Mouse (Mus musculus) heart, postnatal 25 days (tissue): Measurements from ENCODE around the gene Sh2d6. TPM values are rescaled to one million over a fixed set of nuclear protein-coding genes. Genes with fewer than 3 reads are reported as not detected.

Experiments
- DNase-seq: peaks from one replicate; pipeline ENCODE4 v3.0.0; 2022; ENCODE audit warnings: low spot score
- intact Hi-C: fragments of 180-260 bp; cut with DNase I; formaldehyde crosslinking; loops from one replicate; pipeline ENCODE4 v1.15.1; 2025
- total RNA-seq, 2 experiments: library from RNA; stranded (reverse); gene quantifications; 2 replicates each; pipeline ENCODE4 v1.2.3; 2021

The Sh2d6 gene
- total RNA-seq, result not detected

GRCm38 (mm10) chr6:72521607-72522006 is at the start of gene Sh2d6:
Gene Sh2d6, minus strand, starts transcription at chr6:72521707.
- intact Hi-C loops, result no loop called here
- no peak for DNase-seq

GRCm38 (mm10) chr6:72570644-72571397 is 49.3 kb upstream of the Sh2d6 start:
- DNase-seq, result no peak
- intact Hi-C loops, result loop anchor here (2.0 kb wide), 1 partner anchor 28 kb away; the partner anchor contains the start of genes Elmod3 and Retsat

- intact Hi-C loops, result no loop called here
- no peak for DNase-seq
Observed at GRCm38 (mm10) chr6:72568736-72569135, 47.2 kb upstream of the Sh2d6 start.

GRCm38 (mm10) chr6:72567508-72567907 is 46.0 kb upstream of the Sh2d6 start:
- intact Hi-C loops, result loop anchor here (2.0 kb wide), 1 partner anchor 139 kb away; no protein-coding TSS in a partner anchor
- no peak for DNase-seq

GRCm38 (mm10) chr6:72566044-72566443 is 44.5 kb upstream of the Sh2d6 start:
- DNase-seq, result peak; percentile 63
- intact Hi-C loops, result loop anchor here (1.0 to 2.0 kb wide), 2 partner anchors 31 to 137 kb away; no protein-coding TSS in a partner anchor

GRCm38 (mm10) chr6:72565506-72565905 is 44.0 kb upstream of the Sh2d6 start:
- intact Hi-C loops, result no loop called here
- no peak for DNase-seq

- no peak for DNase-seq
Observed at GRCm38 (mm10) chr6:72562894-72563293, 41.4 kb upstream of the Sh2d6 start.

GRCm38 (mm10) chr6:72562486-72562885 is 41.0 kb upstream of the Sh2d6 start:
- no peak for DNase-seq
- intact Hi-C loops, result no loop called here

More at GRCm38 (mm10) chr6:72562894-72563293, 41.4 kb upstream of the Sh2d6 start:
- intact Hi-C loops, result no loop called here

- intact Hi-C loops, result no loop called here
- DNase-seq, result no peak
Observed at GRCm38 (mm10) chr6:72560801-72561200, 39.3 kb upstream of the Sh2d6 start.

- DNase-seq, result no peak
- intact Hi-C loops, result no loop called here
Observed at GRCm38 (mm10) chr6:72553079-72553412, 31.5 kb upstream of the Sh2d6 start.

- DNase-seq, result peak; percentile 76
- intact Hi-C loops, result no loop called here
Observed at GRCm38 (mm10) chr6:72552171-72553078, 30.9 kb upstream of the Sh2d6 start.

- no peak for DNase-seq
- intact Hi-C loops, result no loop called here
Observed at GRCm38 (mm10) chr6:72550503-72551100, 29.1 kb upstream of the Sh2d6 start.

GRCm38 (mm10) chr6:72550025-72550424 is 28.5 kb upstream of the Sh2d6 start:
- intact Hi-C loops, result no loop called here
- DNase-seq, result no peak

GRCm38 (mm10) chr6:72549041-72549580 is 27.6 kb upstream of the Sh2d6 start:
- intact Hi-C loops, result no loop called here
- DNase-seq, result peak; percentile 46

- DNase-seq, result no peak
- intact Hi-C loops, result no loop called here
Observed at GRCm38 (mm10) chr6:72547862-72548261, 26.4 kb upstream of the Sh2d6 start.

GRCm38 (mm10) chr6:72547121-72547520 is 25.6 kb upstream of the Sh2d6 start:
- intact Hi-C loops, result no loop called here
- DNase-seq, result no peak

- intact Hi-C loops, result no loop called here
Observed at GRCm38 (mm10) chr6:72545377-72545776, 23.9 kb upstream of the Sh2d6 start.

GRCm38 (mm10) chr6:72544283-72544987 is 22.9 kb upstream of the Sh2d6 start, which contains the start of gene Capg:
Gene Capg, plus strand, starts transcription at chr6:72544391.
- intact Hi-C loops, result no loop called here
- DNase-seq, result peak; percentile 54

More at GRCm38 (mm10) chr6:72545377-72545776, 23.9 kb upstream of the Sh2d6 start:
- no peak for DNase-seq

GRCm38 (mm10) chr6:72543265-72543850 is 21.9 kb upstream of the Sh2d6 start:
- DNase-seq, result no peak
- intact Hi-C loops, result no loop called here
